Mouse (Mus musculus): ENCODE measurements around the gene Fcgrt.

DNA sequence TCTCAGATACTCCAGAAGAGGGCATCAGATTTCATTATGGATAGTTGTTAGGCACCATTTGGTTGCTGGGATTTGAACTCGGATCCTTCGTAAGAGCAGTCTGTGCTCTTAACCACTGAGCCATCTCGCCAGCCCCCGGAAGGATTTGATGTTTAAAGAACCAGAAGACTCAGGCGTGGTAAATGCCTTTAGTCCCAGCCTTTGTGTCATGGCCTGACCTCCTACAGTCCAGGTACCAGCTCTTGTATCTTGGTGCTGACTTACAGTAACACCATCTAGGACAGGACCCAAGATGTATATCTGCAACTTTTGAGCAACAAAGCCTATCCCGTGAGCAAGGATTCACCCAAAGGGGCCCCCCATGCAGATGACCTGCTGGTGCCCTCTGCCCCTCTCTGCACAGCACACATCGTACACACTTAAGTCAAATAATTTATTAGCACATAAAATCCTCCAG, 21.5 kb upstream of the Fcgrt start:
- TF ChIP-seq POLR2A (IDR thresholded peaks at IDR 0.05; ENCODE audit: insufficient read length, low read depth) = no peak
- TF ChIP-seq SRF (IDR thresholded peaks at IDR 0.05; ENCODE audit: control insufficient read depth, insufficient read length, low read depth) = no peak
- no peak for TF ChIP-seq MAX (IDR thresholded peaks at IDR 0.05; ENCODE audit: low read depth)
- peak; percentile 75 for TF ChIP-seq POLR2AphosphoS2 (IDR thresholded peaks at IDR 0.05; ENCODE audit: insufficient read length, low read depth)
- no peak for TF ChIP-seq CEBPB (IDR thresholded peaks at IDR 0.05; ENCODE audit: insufficient read depth, poor library complexity, severe bottlenecking)
- TF ChIP-seq MYOD1 (IDR thresholded peaks at IDR 0.05; ENCODE audit: control insufficient read depth in 1 of 3, insufficient read length in 2 of 3, low read depth in 2 of 3) = no peak
- TF ChIP-seq TCF3 (IDR thresholded peaks at IDR 0.05; ENCODE audit: insufficient read length, low read depth) = no peak
- no peak for TF ChIP-seq E2F4 (IDR thresholded peaks at IDR 0.05; ENCODE audit: insufficient read depth)
- TF ChIP-seq USF1 (IDR thresholded peaks at IDR 0.05; ENCODE audit: low read depth) = no peak
- no peak for TF ChIP-seq MYOG (IDR thresholded peaks at IDR 0.05; ENCODE audit: control insufficient read depth in 1 of 3, insufficient read depth in 1 of 3, insufficient read length in 2 of 3, low read depth in 2 of 3)
- TF ChIP-seq REST (IDR thresholded peaks at IDR 0.05; ENCODE audit: insufficient read depth, insufficient read length) = no peak
- no peak for TF ChIP-seq TCF12 (IDR thresholded peaks at IDR 0.05; ENCODE audit: insufficient read depth, poor library complexity, severe bottlenecking)
